Mouse (Mus musculus) erythroblast, embryonic 14.5 days (primary cell): Measurements from ENCODE around the gene Ccdc141.

Experiments used
- GATA1 ChIP-seq: IDR thresholded peaks from 2 replicates; pipeline ENCODE4 v1.6.1; 2012; ENCODE audit warnings: low read length, inconsistent platforms, mixed read lengths
- TAL1 ChIP-seq: IDR thresholded peaks from 3 replicates; pipeline ENCODE4 v1.6.1; 2012; ENCODE audit warnings: low read length, inconsistent platforms, mixed read lengths

DNA sequence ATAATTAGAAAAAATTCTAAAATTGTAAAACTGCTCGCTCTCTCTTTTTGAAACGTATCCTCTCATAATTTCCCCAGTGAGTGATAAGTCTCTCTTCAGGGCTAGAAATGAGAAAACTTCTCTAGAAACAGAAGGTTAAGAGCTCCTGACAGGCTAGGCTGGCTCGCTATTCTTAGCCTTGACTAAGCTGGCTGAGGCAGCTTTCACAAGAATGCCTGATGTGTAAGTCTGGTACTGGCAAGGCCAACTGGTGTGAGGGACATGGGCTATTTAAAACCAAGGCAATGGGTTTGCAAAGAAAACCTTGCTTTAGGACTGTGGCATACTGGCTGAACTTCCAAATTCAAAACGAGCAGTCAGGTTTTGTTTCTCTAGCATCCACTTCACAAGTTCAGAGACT is 136.3 kb downstream of the Ccdc141 start:
- TF ChIP-seq TAL1 = no peak
- no peak for TF ChIP-seq GATA1
